Mouse (Mus musculus): ENCODE results near the gene Pdcd2.
"Not testable (repeated sequence)": the region's sequence is repeated elsewhere in the genome, so short reads cannot be mapped to it uniquely, and the experiment has no call there.

The Pdcd2 gene

GRCm38 (mm10) chr17:15526986-15527810 is at the start of gene Pdcd2:
Pdcd2 (minus strand) TSS chr17:15527301.
- DNase-seq (ENCODE audit: low read depth, low spot score): peak; percentile 97

GRCm38 (mm10) chr17:15575056-15575455 is 48.0 kb upstream of the Pdcd2 start:
- no peak for DNase-seq (ENCODE audit: low read depth, low spot score)

- no peak for DNase-seq (ENCODE audit: low read depth, low spot score)
These were observed 39.8 kb upstream of the Pdcd2 start for GRCm38 (mm10) chr17:15566908-15567307.

GRCm38 (mm10) chr17:15564928-15565300 is 37.8 kb upstream of the Pdcd2 start:
- peak; percentile 8 for DNase-seq (ENCODE audit: low read depth, low spot score)

- DNase-seq (ENCODE audit: low read depth, low spot score): peak; percentile 99
These were observed 37.2 kb upstream of the Pdcd2 start, which contains the start of gene Prdm9 for GRCm38 (mm10) chr17:15564014-15564927. Prdm9 (minus strand) TSS chr17:15564354.

- no peak for DNase-seq (ENCODE audit: low read depth, low spot score)
These were observed 32.8 kb upstream of the Pdcd2 start for GRCm38 (mm10) chr17:15559946-15560345.

- DNase-seq (ENCODE audit: low read depth, low spot score): no peak
These were observed 22.6 kb upstream of the Pdcd2 start for GRCm38 (mm10) chr17:15549713-15550112.

GRCm38 (mm10) chr17:15546440-15546839 is 19.3 kb upstream of the Pdcd2 start:
- no peak for DNase-seq (ENCODE audit: low read depth, low spot score)

- not testable (repeated sequence) for DNase-seq (ENCODE audit: low read depth, low spot score)
These were observed 16.8 kb upstream of the Pdcd2 start for GRCm38 (mm10) chr17:15543868-15544267.

- no peak for DNase-seq (ENCODE audit: low read depth, low spot score)
These were observed 13.2 kb upstream of the Pdcd2 start for GRCm38 (mm10) chr17:15540309-15540708.

- no peak for DNase-seq (ENCODE audit: low read depth, low spot score)
These were observed 9.4 kb upstream of the Pdcd2 start for GRCm38 (mm10) chr17:15536457-15536904.

- DNase-seq (ENCODE audit: low read depth, low spot score): no peak
These were observed 8.8 kb upstream of the Pdcd2 start for GRCm38 (mm10) chr17:15535943-15536342.

GRCm38 (mm10) chr17:15535162-15535800 is 8.2 kb upstream of the Pdcd2 start:
- DNase-seq (ENCODE audit: low read depth, low spot score): peak; percentile 87

GRCm38 (mm10) chr17:15530141-15530540 is 3.0 kb upstream of the Pdcd2 start:
- DNase-seq (ENCODE audit: low read depth, low spot score): peak; percentile 80

GRCm38 (mm10) chr17:15528887-15529286 is 1.8 kb upstream of the Pdcd2 start:
- DNase-seq (ENCODE audit: low read depth, low spot score): no peak

- DNase-seq (ENCODE audit: low read depth, low spot score): no peak
These were observed 673 bp upstream of the Pdcd2 start for GRCm38 (mm10) chr17:15527811-15528136.

GRCm38 (mm10) chr17:15526304-15526703 is 797 bp downstream of the Pdcd2 start:
- DNase-seq (ENCODE audit: low read depth, low spot score): peak; percentile 10

- DNase-seq (ENCODE audit: low read depth, low spot score): no peak
These were observed 8.3 kb downstream of the Pdcd2 start for GRCm38 (mm10) chr17:15518766-15519165.

- no peak for DNase-seq (ENCODE audit: low read depth, low spot score)
These were observed 8.9 kb downstream of the Pdcd2 start for GRCm38 (mm10) chr17:15518186-15518585.

GRCm38 (mm10) chr17:15517776-15518175 is 9.3 kb downstream of the Pdcd2 start:
- no peak for DNase-seq (ENCODE audit: low read depth, low spot score)

GRCm38 (mm10) chr17:15510694-15511093 is 16.4 kb downstream of the Pdcd2 start:
- no peak for DNase-seq (ENCODE audit: low read depth, low spot score)

Measured in brain, adult 2 months (tissue).